Mouse (Mus musculus) embryonic fibroblast, embryonic 13.5 days (primary cell): Measurements from ENCODE around the gene Gli3.

ENCODE experiments used
- CTCF ChIP-seq: IDR thresholded peaks from 2 replicates; pipeline ENCODE4 v1.5.1; 2011; ENCODE audit warnings: mild to moderate bottlenecking, control low read depth, low read length, moderate library complexity, borderline replicate concordance; ENCODE audit not compliant: insufficient read depth
- POLR2A ChIP-seq: IDR thresholded peaks from 2 replicates; pipeline ENCODE4 v1.6.1; 2011; ENCODE audit warnings: low read depth, mild to moderate bottlenecking, control low read depth, low read length, moderate library complexity

DNA sequence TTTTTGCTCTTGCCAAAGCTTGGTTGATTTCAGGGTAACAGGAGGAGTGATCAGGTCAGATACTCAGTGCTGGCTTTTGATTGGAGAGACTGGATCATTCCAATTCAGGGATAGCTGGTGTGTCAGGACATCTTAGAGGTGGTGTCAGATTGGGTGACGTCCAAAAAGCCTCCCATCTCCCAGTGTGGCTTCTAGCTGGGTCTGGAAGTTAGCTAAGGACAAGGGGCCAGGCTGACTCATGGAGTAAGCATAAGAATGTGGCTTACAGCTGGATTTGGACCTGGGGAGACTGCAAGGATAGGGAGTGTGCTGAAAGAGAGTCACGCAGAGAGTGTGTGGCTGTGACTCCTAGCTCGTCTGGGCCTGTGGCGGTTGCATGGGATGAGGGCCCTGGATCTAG lies 299.3 kb downstream of the Gli3 start:
- TF ChIP-seq CTCF, result no peak
- TF ChIP-seq POLR2A, result no peak
